Mouse (Mus musculus) left cerebral cortex, adult 2 months (tissue): Measurements from ENCODE around the gene Gm27021. TPM values are rescaled to one million over a fixed set of nuclear protein-coding genes. Genes with fewer than 3 reads are reported as not detected.

Experiments used
- DNase-seq, 2 experiments: peaks; one replicate each; pipeline ENCODE4 v3.0.0; 2021 to 2022; ENCODE audit warnings: low spot score in 2 of 2, mixed read lengths in 1 of 2; ENCODE audit errors: extremely low spot score in 1 of 2
- H3K27ac ChIP-seq: fragments of 200-600 bp; 2 replicates; pipeline ENCODE4 v1.8.1; 2022
- H3K4me3 ChIP-seq: fragments of 200-600 bp; 2 replicates; pipeline ENCODE4 v1.8.1; 2022
- CTCF ChIP-seq: fragments of 200-600 bp; IDR thresholded peaks from 2 replicates; pipeline ENCODE4 v1.8.1; 2022; ENCODE audit warnings: antibody characterized with exemption, mild to moderate bottlenecking, moderate library complexity
- intact Hi-C: fragments of 180-260 bp; cut with DNase I; formaldehyde crosslinking; loops from one replicate; pipeline ENCODE4 v1.15.1; 2025
- total RNA-seq, 2 experiments: library from RNA; stranded (reverse); gene quantifications; 2 replicates each; pipeline ENCODE4 v1.2.3; 2021

Gene Gm27021
- total RNA-seq, 2 experiments from 2014 or later, result 1.5 TPM; not detected in 1

GRCm38 (mm10) chr8:120665726-120666455 lies 2.0 kb downstream of the Gm27021 start:
- peak; percentile 34 for TF ChIP-seq CTCF
- intact Hi-C loops, result no loop called here
- DNase-seq, result no peak
- H3K27ac ChIP-seq, result peak overlapping the region; percentile 55; the same call in 1 of the 2 replicates
- no peak overlapping the region for H3K4me3 ChIP-seq

- Histone ChIP-seq H3K27ac (peak overlapping the region; percentile 42; the same call in 1 of the 2 replicates), H3K4me3 (no peak overlapping the region)
- DNase-seq, result no peak
- intact Hi-C loops, result no loop called here
- no peak for TF ChIP-seq CTCF
These were observed 3.3 kb downstream of the Gm27021 start for GRCm38 (mm10) chr8:120664566-120664965.

GRCm38 (mm10) chr8:120657415-120657814 lies 10.5 kb downstream of the Gm27021 start:
- intact Hi-C loops, result no loop called here
- DNase-seq, result no peak
- TF ChIP-seq CTCF, result no peak
- Histone ChIP-seq H3K4me3 (no peak overlapping the region), H3K27ac (no peak overlapping the region)

- intact Hi-C loops, result no loop called here
- no peak for DNase-seq
- TF ChIP-seq CTCF, result no peak
- no peak overlapping the region for H3K27ac ChIP-seq
- no peak overlapping the region for H3K4me3 ChIP-seq
These were observed 11.4 kb downstream of the Gm27021 start for GRCm38 (mm10) chr8:120656322-120657052.

- intact Hi-C loops, result no loop called here
- Histone ChIP-seq H3K27ac (no peak within 1 kb of the TSS), H3K4me3 (no peak within 1 kb of the TSS)
- no peak for TF ChIP-seq CTCF
- DNase-seq, result no peak
These were observed 20.3 kb downstream of the Gm27021 start, which contains the start of gene 1190005I06Rik for GRCm38 (mm10) chr8:120647532-120647931. Gene 1190005I06Rik, minus strand, starts transcription at chr8:120647632.

GRCm38 (mm10) chr8:120644663-120645062 lies 23.2 kb downstream of the Gm27021 start:
- DNase-seq, result peak; percentile 63 to 75
- H3K4me3 ChIP-seq, result no peak overlapping the region
- H3K27ac ChIP-seq, result no peak overlapping the region; the same call in 1 of the 2 replicates
- intact Hi-C loops, result loop anchor here (1.0 kb wide), 1 partner anchor 24 kb away; no protein-coding TSS in a partner anchor
- TF ChIP-seq CTCF, result no peak

- Histone ChIP-seq H3K27ac (no peak overlapping the region), H3K4me3 (no peak overlapping the region)
- TF ChIP-seq CTCF, result peak; percentile 2; the same call in 1 of the 2 replicates
- intact Hi-C loops, result no loop called here
- DNase-seq, result no peak
These were observed 25.7 kb downstream of the Gm27021 start for GRCm38 (mm10) chr8:120642031-120642662.

GRCm38 (mm10) chr8:120641245-120641644 lies 26.6 kb downstream of the Gm27021 start:
- no peak overlapping the region for H3K27ac ChIP-seq
- no peak for TF ChIP-seq CTCF

GRCm38 (mm10) chr8:120634329-120634839 lies 33.5 kb downstream of the Gm27021 start:
- H3K27ac ChIP-seq, result peak overlapping the region; percentile 44; the same call in 1 of the 2 replicates
- H3K4me3 ChIP-seq, result peak overlapping the region; percentile 64
- DNase-seq, result peak; percentile 45 to 54
- no peak for TF ChIP-seq CTCF
- intact Hi-C loops, result no loop called here

More at GRCm38 (mm10) chr8:120641245-120641644, 26.6 kb downstream of the Gm27021 start:
- no peak for DNase-seq
- intact Hi-C loops, result no loop called here
- H3K4me3 ChIP-seq, result no peak overlapping the region

GRCm38 (mm10) chr8:120633665-120634271 lies 34.1 kb downstream of the Gm27021 start:
- intact Hi-C loops, result no loop called here
- Histone ChIP-seq H3K27ac (peak overlapping the region; percentile 28; the same call in 1 of the 2 replicates), H3K4me3 (peak overlapping the region; percentile 64)
- DNase-seq, result peak in 1 of 2 experiments; percentile 29
- no peak for TF ChIP-seq CTCF

- H3K4me3 ChIP-seq, result peak overlapping the region; percentile 64
- H3K27ac ChIP-seq, result peak overlapping the region; percentile 28; the same call in 1 of the 2 replicates
- intact Hi-C loops, result no loop called here
- no peak for TF ChIP-seq CTCF
- no peak for DNase-seq
These were observed 34.8 kb downstream of the Gm27021 start for GRCm38 (mm10) chr8:120632969-120633664.
